Comparison of ENCODE assay signal across 7 mouse cellular contexts in the genomic region with DNA sequence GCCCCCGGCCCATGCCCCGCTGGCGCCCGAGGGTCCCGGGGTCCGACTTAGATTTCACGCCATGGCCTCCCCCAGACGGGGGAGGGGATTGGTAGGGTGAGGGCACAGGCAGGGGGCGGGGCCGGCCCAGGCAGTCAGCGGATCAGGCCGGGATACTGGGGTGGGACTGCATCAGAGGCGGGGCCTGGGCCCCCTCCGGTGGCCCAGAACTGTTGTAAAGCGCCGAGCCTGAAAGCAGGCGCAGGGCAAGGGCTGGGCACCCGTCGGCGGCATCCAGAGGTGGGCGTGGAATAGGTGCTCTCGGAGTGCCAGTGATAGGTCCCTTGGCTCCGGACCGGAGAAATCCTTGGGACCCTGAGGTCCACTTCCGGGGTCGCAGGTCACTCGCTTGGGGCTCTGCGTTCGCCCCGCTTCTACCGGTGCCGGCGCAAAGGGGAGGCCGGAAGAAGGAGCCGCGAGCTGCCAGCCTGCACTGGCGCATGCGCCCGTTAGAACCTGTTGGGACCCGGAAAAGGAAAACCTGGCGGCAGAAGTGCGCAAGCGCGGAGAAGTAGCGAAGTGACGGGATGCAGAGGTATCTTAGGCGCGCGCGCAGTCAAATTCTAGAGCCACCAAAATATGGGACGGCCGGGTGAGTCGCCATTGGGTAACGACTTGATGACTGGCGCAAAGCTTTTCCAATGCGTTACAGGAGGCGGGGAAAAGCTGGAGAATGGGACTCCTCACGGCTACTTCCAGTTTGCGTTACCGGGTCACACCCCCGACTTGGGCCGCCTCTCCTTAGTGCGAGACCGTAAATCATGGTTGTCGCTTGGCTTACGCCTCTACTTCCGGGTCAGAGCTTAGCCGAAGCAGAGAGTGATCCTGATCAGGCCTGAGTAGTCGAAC. TPM values are rescaled to one million over a fixed set of nuclear protein-coding genes. Genes with fewer than 3 reads are reported as not detected.
DNase-seq lines count a peak whose midpoint lies in the region; ATAC-seq lines count a peak whose summit lies in the region.

TSS of gene Map3k11 (plus strand) at position 543 of the 888 bp plus-strand sequence.
TSS of gene Pcnx3 (minus strand) at position 709 of the 888 bp plus-strand sequence.

- DNase-seq in adrenal gland, adult 2 months = peak; percentile 98
- peak; percentile 97 for DNase-seq in embryo, embryonic 11.5 days (ENCODE audit: low read depth, low spot score)
- DNase-seq in gastrocnemius, postnatal 36 days = peak; percentile 95 to 98
- peak; percentile 98 to 99 for DNase-seq in left cerebral cortex, postnatal 25 days (ENCODE audit: low spot score in 2 of 2)
- peak; percentile 96 for DNase-seq in midbrain, embryonic 10.5 days (ENCODE audit: low spot score)
- peak; percentile 96 for DNase-seq in right cerebral cortex, postnatal 4 days

- H3K4me3 ChIP-seq in intestine, embryonic 15.5 days (replicated peaks) = peak within 1 kb of the TSS; percentile 87
- H3K4me3 ChIP-seq in midbrain, embryonic 10.5 days = peak within 1 kb of the TSS; percentile 90

- peak within 1 kb of the TSS; percentile 96 for H3K4me2 ChIP-seq in intestine, embryonic 15.5 days (replicated peaks)

- peak; percentile 89 for ATAC-seq in intestine, embryonic 15.5 days

- H3K9me3 ChIP-seq in intestine, embryonic 15.5 days = no peaks in the 10 kb centered on the region
- H3K9me3 ChIP-seq in midbrain, embryonic 10.5 days (replicated peaks) = no peaks in the 10 kb centered on the region

- H3K4me1 ChIP-seq in intestine, embryonic 15.5 days (replicated peaks) = peaks cover 46% of the 10 kb centered on the region
- H3K4me1 ChIP-seq in midbrain, embryonic 10.5 days = peaks cover 54% of the 10 kb centered on the region

- H3K9ac ChIP-seq in intestine, embryonic 15.5 days = peak within 1 kb of the TSS; percentile 92

- no peaks in the 10 kb centered on the region for H3K27me3 ChIP-seq in intestine, embryonic 15.5 days (replicated peaks)
- no peaks in the 10 kb centered on the region for H3K27me3 ChIP-seq in midbrain, embryonic 10.5 days (ENCODE audit: low read depth, poor library complexity, severe bottlenecking)

- H3K27ac ChIP-seq in intestine, embryonic 15.5 days = peak within 1 kb of the TSS; percentile 96
- peak within 1 kb of the TSS; percentile 90 for H3K27ac ChIP-seq in midbrain, embryonic 10.5 days (replicated peaks)

- under 1% methylated on average over 69 of the region's 69 CpGs for WGBS in intestine, embryonic 15.5 days
- WGBS in midbrain, embryonic 10.5 days = under 1% methylated on average over 69 of the region's 69 CpGs

- intact Hi-C loops in gastrocnemius, postnatal 36 days (cut with DNase I) = no loop called here
- intact Hi-C loops in left cerebral cortex, postnatal 25 days (cut with DNase I) = loop anchor here (2.0 kb wide), 2 partner anchors 40 to 52 kb away; partner anchors contain the start of genes Fam89b and Rela

- H3K36me3 ChIP-seq in intestine, embryonic 15.5 days = peaks cover 36% of the 10 kb centered on the region
- H3K36me3 ChIP-seq in midbrain, embryonic 10.5 days = peaks cover 69% of the 10 kb centered on the region

RNA-seq across cellular contexts. Expression of gene Map3k11, which starts in this region (rescaled TPM):
- 10 to 100 TPM; 42.6 to 44.2 TPM for total RNA-seq in adrenal gland, adult 2 months (2021)
- 102 and 104 TPM in 2 replicates for polyA plus RNA-seq in adrenal gland, adult 2 months (2012; rRNA removed)
- total RNA-seq in gastrocnemius, postnatal 36 days (2021) = 10 to 100 TPM; 10.8 to 11.3 TPM
- 33.7 and 36.3 TPM in 2 replicates for polyA plus RNA-seq in intestine, embryonic 15.5 days (2015; fragmentation: Nextera tagmentation; extraction: Ambion mirVana)
- 10 to 100 TPM; 16.1 to 17.2 TPM for total RNA-seq in left cerebral cortex, postnatal 25 days (2021)
- 28.7 and 29.9 TPM in 2 replicates for polyA plus RNA-seq in midbrain, embryonic 10.5 days (2016; fragmentation: Nextera tagmentation; extraction: Ambion mirVana)

RNA-seq across cellular contexts. Expression of gene Pcnx3, which starts in this region (rescaled TPM):
- 10 to 100 TPM; 88.9 to 90.8 TPM for total RNA-seq in adrenal gland, adult 2 months (2021)
- 330 and 358 TPM in 2 replicates for polyA plus RNA-seq in adrenal gland, adult 2 months (2012; rRNA removed)
- 10 to 100 TPM; 12.2 to 15.2 TPM for total RNA-seq in gastrocnemius, postnatal 36 days (2021)
- 16.3 and 16.8 TPM in 2 replicates for polyA plus RNA-seq in intestine, embryonic 15.5 days (2015; fragmentation: Nextera tagmentation; extraction: Ambion mirVana)
- total RNA-seq in left cerebral cortex, postnatal 25 days (2021) = 10 to 100 TPM; 63.6 to 67.9 TPM
- 22.8 and 25.6 TPM in 2 replicates for polyA plus RNA-seq in midbrain, embryonic 10.5 days (2016; fragmentation: Nextera tagmentation; extraction: Ambion mirVana)

Comparison
In these comparisons a context has a peak if more than half of its experiments do, and no peak if none do; other contexts are left out.
1. Peak in every context shown above with its lines: DNase-seq, ATAC-seq, H3K4me3 ChIP-seq and H3K27ac ChIP-seq.
2. RNA of gene Pcnx3 (polyA plus RNA-seq): 330 to 358 TPM in adrenal gland, adult 2 months; 22.8 to 25.6 TPM in midbrain, embryonic 10.5 days and 16.3 to 16.8 TPM in intestine, embryonic 15.5 days; every median in the first group is over 10 times any median in the second.